Mouse (Mus musculus) layer of hippocampus, postnatal 10 days (tissue): ENCODE data around the gene Mthfd2l. TPM values are rescaled to one million over a fixed set of nuclear protein-coding genes. Genes with fewer than 3 reads are reported as not detected.

Source experiments
- DNase-seq, 2 experiments: peaks; one replicate each; pipeline ENCODE4 v3.0.0; 2021; ENCODE audit warnings: low spot score in 2 of 2
- total RNA-seq, 2 experiments: library from RNA; stranded (reverse); gene quantifications; 2 replicates each; pipeline ENCODE4 v1.2.3; 2021

Gene Mthfd2l
- total RNA-seq, 2 experiments from 2014 or later = 17.7 to 20.9 TPM

- DNase-seq = no peak
These were observed 117.1 kb downstream of the Mthfd2l start for GRCm38 (mm10) chr5:91047987-91048386.

- no peak for DNase-seq
These were observed 117.5 kb downstream of the Mthfd2l start for GRCm38 (mm10) chr5:91048397-91048796.

Other genes with a start within 250 kb of the Mthfd2l start
- under 1 TPM; 0.23 to 0.27 TPM for gene Cxcl5, start 171.8 kb upstream of the Mthfd2l start, total RNA-seq
- gene Ppbp, start 162.6 kb upstream of the Mthfd2l start, total RNA-seq = not detected
- gene Pf4, start 158.7 kb upstream of the Mthfd2l start, total RNA-seq = 1 to 10 TPM; 5.6 to 7.1 TPM
- gene Cxcl3, start 145.0 kb upstream of the Mthfd2l start, total RNA-seq = not detected
- not detected for gene Cxcl15, start 136.6 kb upstream of the Mthfd2l start, total RNA-seq
- 1 to 10 TPM; 1.1 to 1.3 TPM for gene Cxcl1, start 39.9 kb upstream of the Mthfd2l start, total RNA-seq
- not detected for gene Cxcl2, start 27.2 kb upstream of the Mthfd2l start, total RNA-seq
- under 1 TPM in 1 of 2 experiments, not detected in 1; 0.33 TPM for gene Epgn, start 96.3 kb downstream of the Mthfd2l start, total RNA-seq
- gene Ereg, start 143.5 kb downstream of the Mthfd2l start, total RNA-seq = not detected
- gene Areg, start 208.5 kb downstream of the Mthfd2l start, total RNA-seq = under 1 TPM in 1 of 2 experiments, not detected in 1; 0.27 TPM